Mouse (Mus musculus) heart, postnatal 36 days (tissue): ENCODE results near the gene Fgfrl1. TPM values are rescaled to one million over a fixed set of nuclear protein-coding genes. Genes with fewer than 3 reads are reported as not detected.
A peak's percentile ranks its signal among the peaks of the same experiment; 100 is the strongest.

ENCODE experiments used
- DNase-seq, 2 experiments: peaks; one replicate each; pipeline ENCODE4 v3.0.0; 2021 to 2022
- intact Hi-C: fragments of 180-260 bp; cut with DNase I; formaldehyde crosslinking; loops from one replicate; pipeline ENCODE4 v1.15.1; 2025
- total RNA-seq, 2 experiments: library from RNA; stranded (reverse); gene quantifications; 2 replicates each; pipeline ENCODE4 v1.2.3; 2021

Gene Fgfrl1
- 10 to 100 TPM; 21.5 to 23.6 TPM for total RNA-seq

- intact Hi-C loops, result loop anchor here (2.0 kb wide), 1 partner anchor 35 kb away; no protein-coding TSS in a partner anchor
- peak; percentile 62 to 70 for DNase-seq
Observed at GRCm38 (mm10) chr5:108692271-108692670, at the start of gene Fgfrl1. Fgfrl1 (plus strand) TSS chr5:108692382.

- DNase-seq, result no peak
- intact Hi-C loops, result no loop called here
Observed at GRCm38 (mm10) chr5:108643674-108644073, 48.5 kb upstream of the Fgfrl1 start.

GRCm38 (mm10) chr5:108645651-108646342 is 46.4 kb upstream of the Fgfrl1 start:
- intact Hi-C loops, result no loop called here
- DNase-seq, result no peak

- intact Hi-C loops, result no loop called here
- no peak for DNase-seq
Observed at GRCm38 (mm10) chr5:108646343-108646660, 45.9 kb upstream of the Fgfrl1 start.

- DNase-seq, result no peak
- intact Hi-C loops, result no loop called here
Observed at GRCm38 (mm10) chr5:108647311-108647710, 44.9 kb upstream of the Fgfrl1 start.

- no peak for DNase-seq
- intact Hi-C loops, result no loop called here
Observed at GRCm38 (mm10) chr5:108647820-108648465, 44.2 kb upstream of the Fgfrl1 start.

- intact Hi-C loops, result no loop called here
- no peak for DNase-seq
Observed at GRCm38 (mm10) chr5:108648937-108649576, 43.1 kb upstream of the Fgfrl1 start.

- intact Hi-C loops, result no loop called here
Observed at GRCm38 (mm10) chr5:108650341-108650740, 41.8 kb upstream of the Fgfrl1 start.

GRCm38 (mm10) chr5:108651136-108651720 is 41.0 kb upstream of the Fgfrl1 start:
- intact Hi-C loops, result no loop called here
- no peak for DNase-seq

More at GRCm38 (mm10) chr5:108650341-108650740, 41.8 kb upstream of the Fgfrl1 start:
- no peak for DNase-seq

GRCm38 (mm10) chr5:108651823-108652222 is 40.4 kb upstream of the Fgfrl1 start:
- intact Hi-C loops, result loop anchor here (2.0 kb wide), 1 partner anchor 225 kb away; no protein-coding TSS in a partner anchor

GRCm38 (mm10) chr5:108653341-108653740 is 38.8 kb upstream of the Fgfrl1 start:
- intact Hi-C loops, result loop anchor here (2.0 kb wide), 1 partner anchor 227 kb away; no protein-coding TSS in a partner anchor
- DNase-seq, result no peak

More at GRCm38 (mm10) chr5:108651823-108652222, 40.4 kb upstream of the Fgfrl1 start:
- DNase-seq, result peak in 1 of 2 experiments; percentile 23

- DNase-seq, result no peak
- intact Hi-C loops, result no loop called here
Observed at GRCm38 (mm10) chr5:108654444-108654990, 37.7 kb upstream of the Fgfrl1 start.

- no peak for DNase-seq
Observed at GRCm38 (mm10) chr5:108655381-108655780, 36.8 kb upstream of the Fgfrl1 start.

GRCm38 (mm10) chr5:108655891-108656650 is 36.1 kb upstream of the Fgfrl1 start:
- no peak for DNase-seq
- intact Hi-C loops, result no loop called here

More at GRCm38 (mm10) chr5:108655381-108655780, 36.8 kb upstream of the Fgfrl1 start:
- intact Hi-C loops, result no loop called here

- intact Hi-C loops, result no loop called here
- no peak for DNase-seq
Observed at GRCm38 (mm10) chr5:108657406-108657805, 34.8 kb upstream of the Fgfrl1 start.

GRCm38 (mm10) chr5:108658611-108659010 is 33.6 kb upstream of the Fgfrl1 start:
- DNase-seq, result no peak
- intact Hi-C loops, result no loop called here

GRCm38 (mm10) chr5:108659698-108660631 is 32.2 kb upstream of the Fgfrl1 start, which contains the start of gene Idua:
Idua (plus strand) TSS chr5:108660331.
- DNase-seq, result no peak
- intact Hi-C loops, result loop anchor here (10.0 kb wide), 2 partner anchors 525 to 595 kb away; partner anchors contain the start of genes Ccdc18, Mtf2 and Tmed5

- intact Hi-C loops, result loop anchor here (10.0 kb wide), 2 partner anchors 526 to 596 kb away; partner anchors contain the start of genes Ccdc18, Mtf2 and Tmed5
- DNase-seq, result peak; percentile 92 to 94
Observed at GRCm38 (mm10) chr5:108660632-108661268, 31.4 kb upstream of the Fgfrl1 start.
